Mouse (Mus musculus) c-Kit-positive CD71-negative TER-119-negative erythroid progenitor cells, embryonic 14.5 days (primary cell): ENCODE data around the gene Cacna1s.

Experiments
- DNase-seq: peaks from one replicate; pipeline ENCODE4 v3.0.0-alpha.2; 2013; ENCODE audit warnings: low read depth

Cacna1s gene

DNA sequence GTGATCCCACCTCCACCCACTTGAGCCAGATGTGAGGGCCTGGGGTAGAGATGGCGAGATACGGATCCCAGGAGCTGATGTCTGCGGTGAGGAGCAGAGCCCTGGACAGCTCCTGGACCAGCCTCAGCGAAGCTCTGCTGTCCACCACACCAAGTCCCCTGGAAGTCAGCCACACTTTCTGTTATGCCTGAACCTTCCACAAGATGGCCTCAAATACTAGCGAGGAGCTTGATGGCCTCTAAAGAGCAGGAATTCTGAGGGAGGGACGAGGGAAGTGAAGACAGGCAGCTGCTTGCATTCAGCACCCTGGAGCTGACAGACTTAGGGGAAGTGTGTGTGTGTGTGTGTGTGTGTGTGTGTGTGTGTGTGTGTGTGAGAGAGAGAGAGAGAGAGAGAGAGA, 1.1 kb upstream of the Cacna1s start:
- DNase-seq: peak; percentile 37

DNA sequence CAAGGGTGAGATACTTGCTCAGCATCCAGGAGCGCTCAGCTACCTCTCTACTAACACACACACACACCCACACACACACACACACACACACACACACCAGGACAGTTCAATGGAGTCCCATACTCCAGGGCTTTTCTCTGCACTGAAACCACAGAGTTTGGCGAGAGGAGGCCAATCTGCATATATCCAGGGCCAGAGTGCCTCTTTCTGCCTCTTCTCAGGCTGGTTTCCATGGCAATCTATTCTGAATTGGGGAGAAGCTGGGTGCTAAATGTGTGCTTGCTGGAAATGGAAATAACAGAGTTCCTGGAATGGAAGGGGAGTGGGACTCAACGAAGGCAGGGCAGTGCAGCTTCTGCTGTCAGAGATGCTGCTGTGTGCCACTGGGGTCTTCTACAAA, 3.2 kb downstream of the Cacna1s start:
- no peak for DNase-seq

DNA sequence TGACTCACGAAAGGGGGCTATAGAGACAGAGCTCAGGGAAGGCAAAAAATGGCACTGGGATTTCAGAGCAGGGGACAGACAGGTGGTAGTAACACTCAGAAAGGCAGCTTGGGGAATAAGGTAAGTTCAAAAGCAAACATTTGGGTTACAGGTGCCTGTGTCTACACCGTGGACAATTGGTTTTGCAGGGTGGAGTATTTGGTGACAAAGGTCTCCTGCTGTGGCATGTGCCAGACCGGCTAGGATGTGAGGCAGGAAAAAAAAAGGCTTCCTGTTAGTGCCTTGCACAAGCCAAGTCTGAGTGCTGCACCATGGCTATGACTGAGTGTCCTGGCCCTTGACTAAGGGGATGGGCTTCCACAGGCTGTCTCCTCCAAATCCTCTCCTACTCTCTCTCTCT, 6.0 kb downstream of the Cacna1s start:
- DNase-seq: no peak

DNA sequence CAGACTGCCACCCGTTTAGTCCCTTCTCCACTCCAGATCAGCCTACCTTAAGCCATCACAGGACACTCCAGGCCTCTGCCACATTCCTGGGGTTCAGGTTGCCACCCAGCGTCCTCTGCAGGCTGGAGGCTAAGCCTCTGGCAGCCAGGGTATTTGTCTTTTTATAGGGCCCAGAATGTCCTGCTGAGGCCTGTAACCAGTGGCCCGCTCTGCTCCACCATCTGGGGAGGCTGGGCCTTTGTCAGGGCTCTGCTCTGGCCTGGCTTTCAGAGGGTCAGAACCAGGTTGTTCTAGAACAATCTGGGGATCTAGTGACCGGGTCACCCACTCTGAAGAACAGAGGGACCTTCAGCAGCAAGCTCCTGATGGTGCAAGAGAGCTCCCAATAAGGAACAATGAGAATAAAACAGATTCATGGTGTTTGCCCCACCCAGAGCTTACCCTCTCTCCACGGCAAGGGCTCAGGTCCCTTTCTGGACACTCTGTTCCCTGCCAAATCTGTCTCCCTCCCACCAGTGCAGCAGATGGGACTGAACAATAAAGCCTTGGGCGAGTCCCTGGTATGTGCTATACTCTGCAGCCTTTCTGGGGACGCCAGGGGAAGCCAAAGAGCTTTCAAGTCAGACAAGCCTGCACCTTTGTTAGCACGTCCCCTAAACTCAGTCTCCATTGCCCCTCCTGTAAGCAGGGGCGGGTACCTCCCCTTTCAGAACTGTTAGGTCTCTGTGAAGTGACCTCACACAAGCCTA, 8.7 kb downstream of the Cacna1s start:
- DNase-seq: no peak

DNA sequence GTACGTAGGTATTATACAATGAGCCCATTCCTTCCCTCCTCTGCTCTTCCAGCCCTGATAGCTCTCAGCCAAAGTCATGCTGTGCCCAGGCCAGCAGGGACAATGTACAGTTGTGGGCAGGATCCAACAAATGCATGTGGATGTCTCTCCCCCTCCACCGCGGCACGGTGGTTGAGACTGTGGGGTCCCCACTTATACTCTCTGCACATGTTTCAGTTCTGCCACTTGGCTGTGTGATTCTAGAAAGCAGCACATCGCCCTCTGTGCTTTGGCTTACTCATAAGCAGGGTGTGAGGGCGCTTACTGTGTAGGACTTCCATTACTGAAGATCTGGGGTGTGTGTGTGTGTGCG, 9.2 kb downstream of the Cacna1s start:
- DNase-seq: no peak

DNA sequence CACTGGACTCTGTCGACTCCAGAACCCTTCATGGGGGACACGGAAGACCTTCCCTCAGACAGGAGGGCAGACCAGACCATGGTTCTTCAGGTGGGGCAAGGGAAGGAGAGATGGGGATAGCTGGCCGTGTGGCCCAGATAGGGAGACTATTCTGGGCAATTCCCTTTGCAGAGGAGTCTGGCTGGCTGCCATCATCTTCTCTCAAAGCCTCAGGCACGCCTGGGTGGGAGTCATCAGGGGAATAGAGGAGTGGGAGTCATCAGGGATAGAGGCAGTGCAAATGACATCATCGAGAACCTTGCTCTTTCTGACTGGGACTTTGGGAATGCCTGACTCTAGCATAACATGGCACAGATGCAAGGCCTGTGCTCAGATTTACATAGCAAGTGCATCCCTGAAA, 11.4 kb downstream of the Cacna1s start:
- no peak for DNase-seq

DNA sequence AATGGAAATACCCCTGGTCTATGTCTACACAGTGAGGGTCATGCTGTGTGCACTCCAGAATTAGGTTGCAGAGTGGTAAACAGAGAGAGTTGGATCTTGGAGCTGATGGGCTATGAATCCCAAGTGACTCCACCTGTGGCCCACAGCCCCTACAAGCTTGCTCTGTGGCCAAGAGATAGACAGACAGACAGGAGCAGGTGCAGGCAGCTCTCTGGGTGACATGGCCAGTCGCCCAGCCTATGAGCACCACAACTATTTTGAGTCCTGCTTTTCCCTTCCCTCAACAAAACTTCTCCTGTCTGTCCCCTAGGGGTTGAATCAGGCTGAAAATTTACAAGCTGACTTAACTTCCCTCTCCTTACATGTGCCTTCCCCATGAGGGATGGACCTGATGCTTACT, 14.1 kb downstream of the Cacna1s start:
- no peak for DNase-seq

DNA sequence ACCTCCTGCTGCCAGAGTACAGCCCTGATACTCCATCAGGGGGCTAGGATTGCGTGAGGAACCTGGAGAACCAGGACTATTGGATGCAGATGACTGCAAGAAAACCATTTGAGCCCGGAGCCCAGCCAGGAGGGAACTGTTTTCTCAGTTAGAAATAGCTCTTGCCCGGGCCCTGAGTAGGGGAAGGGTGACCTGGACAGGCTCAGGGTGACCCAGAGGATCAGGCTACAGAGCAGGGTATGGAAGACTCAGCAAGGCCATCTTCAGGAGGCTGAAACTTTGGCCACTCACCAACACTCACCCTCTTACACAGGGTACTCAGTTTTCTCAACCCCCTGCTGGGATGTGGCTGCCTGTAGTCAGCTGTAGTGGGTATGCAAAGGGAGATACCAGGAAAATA, 15.0 kb downstream of the Cacna1s start:
- DNase-seq: no peak

DNA sequence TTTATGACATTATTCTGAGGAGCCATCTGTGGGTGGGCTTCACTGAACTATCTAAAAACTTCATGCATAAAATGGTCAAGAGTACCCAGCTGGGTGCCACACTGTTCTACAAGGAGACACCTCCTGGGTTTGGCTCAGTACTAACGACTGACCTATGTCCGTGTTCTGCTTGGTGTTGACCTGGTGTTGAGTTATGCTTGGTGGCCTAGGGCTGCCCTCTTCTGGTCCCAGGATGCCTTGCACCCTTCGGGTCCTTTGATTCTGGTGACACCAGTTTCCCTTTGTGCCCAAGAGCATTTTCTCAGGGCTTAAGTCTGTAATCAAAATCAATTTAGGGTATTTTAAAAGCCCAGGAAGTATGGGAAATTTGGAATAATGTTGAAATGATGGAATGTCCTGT, 23.5 kb downstream of the Cacna1s start:
- peak; percentile 20 for DNase-seq

DNA sequence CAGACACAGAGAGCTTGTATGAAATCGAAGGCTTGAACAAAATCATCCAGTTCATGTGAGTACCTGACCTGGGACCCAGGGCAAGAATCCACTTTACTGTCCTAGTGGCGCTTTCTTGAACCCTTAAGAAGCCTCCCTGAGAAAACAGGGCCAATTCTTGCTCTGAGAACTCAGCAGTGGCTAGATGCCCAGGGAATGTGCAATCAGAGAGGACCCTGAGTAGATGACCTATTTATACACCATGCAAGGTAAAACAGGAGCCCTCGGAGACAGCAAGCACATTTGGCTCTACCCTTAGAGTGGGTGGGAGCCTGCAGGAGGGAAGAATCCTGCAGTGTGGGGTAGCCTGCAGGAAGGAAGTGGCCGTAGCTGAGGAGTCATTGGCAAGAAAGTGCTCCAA, 25.1 kb downstream of the Cacna1s start:
- no peak for DNase-seq

DNA sequence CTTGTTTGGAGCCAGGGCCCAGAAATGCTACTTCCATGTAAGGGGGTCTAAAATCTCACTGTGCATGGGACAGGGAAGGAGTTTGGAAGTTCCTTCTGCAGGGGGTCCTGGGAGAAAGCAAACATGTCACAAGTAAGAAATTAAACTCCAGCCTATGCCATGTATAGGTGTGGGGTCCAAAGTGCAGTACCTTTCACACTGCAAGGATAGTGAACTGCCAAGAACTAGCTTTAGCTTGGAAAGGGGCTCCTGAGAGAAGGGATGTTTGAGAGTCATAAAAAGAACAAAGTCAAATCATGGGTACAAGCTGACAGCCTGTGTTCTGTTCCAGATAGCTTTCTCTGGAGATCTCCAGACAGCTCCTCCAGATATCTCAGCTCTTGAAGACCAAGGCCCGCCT, 28.6 kb downstream of the Cacna1s start:
- DNase-seq: no peak

DNA sequence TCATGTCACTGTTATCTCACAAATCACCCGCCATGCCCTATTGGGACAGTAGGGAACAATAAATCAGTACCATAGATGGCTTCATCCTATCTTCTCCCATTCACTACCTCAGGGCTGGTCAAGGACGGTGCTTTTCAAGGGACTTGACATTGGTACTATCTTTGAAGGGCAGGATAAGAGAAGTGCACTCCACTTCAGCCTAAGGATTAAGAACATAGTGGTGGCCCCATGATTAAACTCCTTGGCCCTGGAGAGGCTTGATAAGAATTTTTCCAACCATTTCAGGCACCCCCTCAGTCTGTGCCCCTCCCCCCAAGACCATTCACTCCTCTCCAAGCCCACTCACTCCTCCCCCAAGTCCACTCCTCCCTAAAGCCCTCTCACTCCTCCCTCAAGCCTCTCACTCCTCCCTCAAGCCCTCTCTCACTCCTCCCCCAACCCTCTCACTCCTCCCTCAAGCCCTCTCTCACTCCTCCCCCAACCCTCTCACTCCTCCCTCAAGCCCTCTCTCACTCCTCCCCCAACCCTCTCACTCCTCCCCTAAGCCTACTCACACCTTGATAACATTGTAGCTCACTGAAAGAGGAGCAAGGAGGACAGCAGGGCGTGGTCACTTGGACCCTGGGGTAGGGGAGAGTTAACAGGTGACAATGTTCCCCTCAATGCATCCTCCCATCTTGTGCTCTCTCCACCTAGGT, 33.6 kb downstream of the Cacna1s start:
- no peak for DNase-seq

DNA sequence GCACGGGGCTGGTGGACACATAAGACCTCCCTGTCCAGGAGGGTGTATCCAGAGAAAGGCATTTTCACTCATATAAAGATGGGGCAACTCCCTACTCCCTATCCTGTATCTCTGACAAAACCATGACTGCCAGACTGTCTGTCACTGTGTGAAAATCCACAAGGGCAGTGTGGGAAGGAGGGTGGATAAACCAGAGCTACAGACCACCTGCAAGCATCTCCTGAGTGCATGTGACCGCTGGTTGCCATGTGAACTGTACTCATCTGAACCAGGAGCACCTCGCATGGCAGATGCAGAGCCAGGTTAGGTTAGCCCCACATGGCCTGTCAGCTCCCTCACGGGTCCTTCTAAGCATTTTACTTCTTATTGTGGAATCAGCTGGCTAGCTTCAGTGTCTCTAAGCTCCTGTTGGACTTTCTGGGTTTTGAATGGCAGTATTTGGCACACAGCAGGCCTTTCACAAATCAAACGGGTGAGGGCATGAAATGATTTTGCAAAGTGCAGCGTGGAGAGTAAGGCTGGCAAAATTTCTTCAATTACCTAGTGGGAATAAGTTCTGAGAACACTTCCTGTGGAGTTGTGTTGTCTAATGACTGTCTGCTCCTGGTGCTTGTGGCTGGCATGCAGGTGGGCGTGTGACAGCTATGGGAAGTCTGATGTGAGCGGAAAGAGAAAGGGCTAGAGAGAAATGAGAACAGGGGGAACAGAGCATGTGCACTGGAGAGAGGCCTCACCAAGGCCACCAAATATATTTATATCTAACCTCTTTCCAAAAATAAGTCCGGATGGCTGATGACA, 37.0 kb downstream of the Cacna1s start:
- no peak for DNase-seq

DNA sequence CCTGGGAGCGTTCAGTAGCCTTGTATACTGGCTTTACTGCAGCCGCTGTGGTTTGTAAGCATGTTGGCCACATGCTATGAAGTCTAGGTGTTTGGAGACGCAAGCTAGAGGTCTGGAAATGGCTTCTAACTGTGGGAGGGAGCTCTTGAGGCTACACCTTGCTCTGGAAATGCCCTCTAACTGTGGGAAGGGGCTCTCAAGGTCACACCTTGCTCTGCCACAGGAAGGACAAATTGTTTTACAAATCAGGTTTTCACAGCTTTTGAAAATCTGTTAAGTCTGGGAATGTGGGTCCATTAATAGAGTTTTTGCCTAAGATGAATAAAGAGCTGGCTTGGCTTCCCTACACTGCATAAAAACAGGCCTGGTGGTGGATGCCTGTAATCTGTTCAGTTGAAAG, 41.2 kb downstream of the Cacna1s start:
- no peak for DNase-seq

DNA sequence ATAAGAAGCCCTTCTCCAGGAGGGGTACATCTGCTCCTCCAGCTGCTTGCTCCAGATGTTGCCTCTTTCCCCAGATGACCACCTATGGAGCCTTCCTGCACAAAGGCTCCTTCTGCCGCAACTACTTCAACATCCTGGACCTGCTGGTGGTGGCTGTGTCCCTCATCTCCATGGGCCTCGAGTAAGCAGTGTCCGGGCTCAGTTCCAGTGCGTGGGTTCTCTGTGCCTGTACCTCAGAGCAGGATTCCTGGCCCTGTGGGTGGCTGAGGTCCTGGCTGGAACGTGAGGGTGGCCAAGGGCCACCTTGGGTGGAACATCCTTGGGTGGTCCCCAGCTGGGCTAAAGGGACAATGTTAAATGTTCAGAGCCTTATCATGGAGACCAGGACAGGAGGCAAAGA, 42.3 kb downstream of the Cacna1s start:
- DNase-seq: no peak

DNA sequence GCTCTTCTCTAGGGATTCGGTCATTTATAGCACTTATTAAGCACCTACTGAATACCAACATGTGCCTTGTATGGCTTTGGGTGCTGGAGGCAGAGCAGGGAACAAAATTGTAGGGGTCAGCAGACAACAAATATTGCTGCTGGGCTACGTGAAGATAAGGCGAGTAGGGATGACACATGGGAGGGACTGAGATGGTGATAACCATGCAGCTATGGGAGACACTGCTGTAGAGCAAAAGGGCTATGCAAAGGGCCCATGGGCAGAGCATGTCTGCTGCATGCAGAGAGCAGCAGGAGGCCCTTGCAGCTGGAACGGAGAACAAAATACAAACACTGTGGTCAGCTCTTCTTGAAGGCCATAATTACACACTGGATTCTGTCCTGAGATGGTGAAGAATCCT, 49.5 kb downstream of the Cacna1s start:
- DNase-seq: no peak

DNA sequence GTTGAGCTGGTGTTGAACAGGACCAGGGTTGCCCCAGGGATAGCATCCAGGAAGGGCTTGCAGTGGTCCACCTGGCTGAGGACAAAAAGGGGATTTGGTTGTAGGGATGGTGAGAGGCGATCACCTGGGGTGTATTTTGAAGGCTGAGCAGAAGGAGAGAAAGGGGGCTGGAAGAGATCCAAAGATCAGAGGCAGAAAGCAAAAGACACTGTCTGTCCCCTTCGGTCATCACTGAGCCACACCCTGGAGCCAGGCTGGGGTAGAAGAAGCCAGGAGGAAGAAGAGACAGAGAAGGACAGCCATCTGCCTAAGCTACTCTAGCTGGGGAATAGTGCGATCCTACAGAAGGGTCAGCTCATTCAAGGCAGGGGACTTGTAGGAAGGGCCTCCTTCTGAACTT, 50.0 kb downstream of the Cacna1s start:
- no peak for DNase-seq

DNA sequence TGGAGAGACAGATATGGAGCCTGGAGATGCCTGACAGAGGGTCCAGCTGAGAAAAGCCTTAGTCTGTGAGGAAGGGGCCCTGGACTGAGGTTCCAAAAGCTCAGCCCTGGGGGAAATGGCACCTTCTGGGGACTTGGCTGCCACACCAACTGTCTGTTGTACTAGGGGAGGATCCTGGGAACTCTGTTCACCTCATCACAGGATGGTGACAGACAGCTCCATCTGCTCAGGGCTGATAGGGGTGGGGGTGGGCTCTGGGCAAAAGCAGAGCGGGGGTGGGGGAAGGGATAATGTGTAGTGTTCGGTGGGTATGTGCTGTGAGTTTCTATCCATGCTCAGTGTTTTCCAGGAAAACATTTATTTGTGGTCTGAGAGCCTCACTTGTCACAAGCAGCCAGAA, 50.4 kb downstream of the Cacna1s start:
- no peak for DNase-seq

DNA sequence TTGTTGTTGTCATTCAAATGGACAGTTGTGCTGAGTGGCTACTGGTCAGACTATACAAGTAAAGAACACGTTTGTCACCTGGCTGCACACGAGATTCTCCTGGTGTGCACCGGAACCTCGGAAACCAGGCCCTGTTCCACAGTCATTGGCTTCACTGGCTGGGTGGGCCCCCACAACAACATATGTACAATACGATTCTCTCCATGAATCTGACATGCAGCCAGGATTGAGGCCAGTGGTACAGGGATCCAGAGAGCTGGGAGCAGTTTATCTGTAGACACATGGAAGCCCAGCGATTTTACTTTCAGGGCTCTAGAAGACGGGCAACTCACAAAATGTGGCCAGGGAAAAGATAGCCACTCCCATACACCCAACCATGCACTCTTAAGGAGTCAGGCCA, 51.1 kb downstream of the Cacna1s start:
- DNase-seq: no peak

DNA sequence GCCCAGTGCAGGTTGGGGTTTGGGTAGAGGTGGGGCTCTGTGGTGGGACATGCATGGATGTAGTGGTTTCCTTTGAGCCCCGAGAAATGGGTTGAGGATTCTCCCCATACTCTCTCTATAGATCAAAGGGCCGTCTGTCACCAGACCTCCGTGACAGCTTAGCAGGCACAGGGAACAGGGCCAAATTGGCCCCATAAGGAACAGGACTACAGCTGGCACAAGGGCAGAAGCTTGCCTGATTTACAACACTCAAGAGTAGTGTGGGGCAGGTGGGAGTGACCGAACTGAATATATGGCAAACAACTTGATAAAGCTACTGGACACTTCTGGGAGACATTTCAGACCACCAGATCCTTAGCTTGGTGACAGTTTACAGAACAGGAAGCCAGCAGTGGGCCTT, 52.2 kb downstream of the Cacna1s start:
- no peak for DNase-seq

DNA sequence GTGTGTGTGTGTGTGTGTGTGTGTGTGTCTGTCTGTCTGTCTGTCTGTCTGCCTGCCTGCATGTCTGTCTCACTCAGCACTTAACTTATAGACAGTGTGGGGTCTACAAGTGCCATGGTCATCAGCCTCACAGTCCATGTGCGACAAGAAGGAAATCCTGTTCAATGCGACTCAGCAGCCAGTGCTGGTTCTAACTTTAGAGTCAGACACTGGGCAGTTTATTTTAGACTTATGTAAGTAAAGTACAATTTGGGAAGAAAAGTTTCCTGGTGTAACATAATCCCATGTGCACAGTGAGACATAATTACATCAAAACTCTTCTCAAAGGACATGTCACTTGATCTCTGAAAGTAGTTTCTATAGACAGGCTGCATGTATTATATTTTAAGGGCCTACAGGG, 56.9 kb downstream of the Cacna1s start:
- DNase-seq: no peak

DNA sequence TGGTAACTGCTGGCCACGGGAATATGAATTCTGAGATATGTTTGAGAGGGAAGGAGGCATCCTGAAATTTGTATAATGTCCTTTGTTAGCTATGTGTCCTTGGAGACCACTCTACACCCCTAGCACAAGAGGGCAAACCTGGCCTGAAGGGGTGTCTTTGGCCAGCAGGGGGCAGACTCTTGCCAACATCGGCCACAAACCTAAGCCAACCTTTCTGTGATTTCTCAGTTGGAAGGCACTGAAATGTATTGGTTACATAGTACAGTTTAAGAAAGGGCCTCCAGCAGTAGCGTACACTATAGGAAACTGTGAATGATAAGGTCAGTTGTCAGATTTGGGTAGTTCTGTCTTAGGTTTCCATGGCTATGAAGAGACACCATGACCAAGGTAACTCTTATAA, 63.6 kb downstream of the Cacna1s start:
- no peak for DNase-seq

DNA sequence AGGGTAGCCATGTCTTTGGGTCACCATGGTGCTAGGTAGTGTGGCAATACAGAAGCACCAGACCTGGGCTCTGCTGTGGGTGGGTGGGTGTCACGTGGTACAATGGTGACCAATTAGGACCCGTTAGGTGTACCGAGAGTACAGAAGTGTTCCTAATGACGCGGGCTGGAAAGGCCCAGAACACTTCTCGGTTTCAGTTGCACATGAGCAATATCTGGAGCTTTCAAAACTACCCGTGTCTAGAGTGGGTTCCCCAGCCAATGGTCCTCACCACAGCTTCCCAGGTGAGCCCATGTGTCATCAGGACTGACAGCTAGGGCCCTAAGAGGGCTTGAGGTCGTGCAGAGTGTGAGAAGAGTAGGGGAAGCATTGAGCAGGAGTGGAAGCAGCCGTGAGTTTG, 64.5 kb downstream of the Cacna1s start:
- no peak for DNase-seq
